Mouse (Mus musculus) inflammation-experienced regulatory T-cells, adult 6 months (primary cell): ENCODE measurements at regions not wholly inside any gene's neighbourhood (a gene's known extent, or its start where the extent isn't known, plus 50 kb on each side); places are given as distances from the start of the nearest gene placed in this dataset.

Source experiments
- ATAC-seq: one replicate; pipeline ENCODE4 v1.8.0; 2017

- ATAC-seq, result no peak
These were observed 299.5 kb downstream of the Icos start for GRCm38 (mm10) chr1:61277170-61277710.

- no peak for ATAC-seq
These were observed 310.5 kb downstream of the Icos start for GRCm38 (mm10) chr1:61288185-61288584.

GRCm38 (mm10) chr1:61288946-61289345 is 311.2 kb downstream of the Icos start:
- no peak for ATAC-seq

- ATAC-seq, result no peak
These were observed 311.8 kb downstream of the Icos start for GRCm38 (mm10) chr1:61289552-61289951.

- no peak for ATAC-seq
These were observed 315.4 kb downstream of the Icos start for GRCm38 (mm10) chr1:61293106-61293505.

- no peak for ATAC-seq
These were observed 317.5 kb downstream of the Icos start for GRCm38 (mm10) chr1:61295219-61295618.

- no peak for ATAC-seq
These were observed 319.1 kb downstream of the Icos start for GRCm38 (mm10) chr1:61296831-61297230.

GRCm38 (mm10) chr1:61297361-61297760 is 319.6 kb downstream of the Icos start:
- ATAC-seq, result no peak

GRCm38 (mm10) chr1:61298064-61298463 is 320.3 kb downstream of the Icos start:
- no peak for ATAC-seq

GRCm38 (mm10) chr1:61298779-61299178 is 321.1 kb downstream of the Icos start:
- no peak for ATAC-seq

- ATAC-seq, result no peak
These were observed 322.8 kb downstream of the Icos start for GRCm38 (mm10) chr1:61300491-61300890.

- no peak for ATAC-seq
These were observed 323.6 kb downstream of the Icos start for GRCm38 (mm10) chr1:61301041-61302030.

- no peak for ATAC-seq
These were observed 324.9 kb downstream of the Icos start for GRCm38 (mm10) chr1:61302570-61303071.

- ATAC-seq, result no peak
These were observed 328.6 kb downstream of the Icos start for GRCm38 (mm10) chr1:61306296-61306695.

- no peak for ATAC-seq
These were observed 329.1 kb upstream of the Pard3b start for GRCm38 (mm10) chr1:61309563-61309962.

- no peak for ATAC-seq
These were observed 328.4 kb upstream of the Pard3b start for GRCm38 (mm10) chr1:61310063-61310760.

- no peak for ATAC-seq
These were observed 327.9 kb upstream of the Pard3b start for GRCm38 (mm10) chr1:61310761-61311090.

GRCm38 (mm10) chr1:61313196-61313595 is 325.4 kb upstream of the Pard3b start:
- no peak for ATAC-seq

- ATAC-seq, result no peak
These were observed 322.4 kb upstream of the Pard3b start for GRCm38 (mm10) chr1:61316261-61316660.

- ATAC-seq, result no peak
These were observed 321.9 kb upstream of the Pard3b start for GRCm38 (mm10) chr1:61316736-61317135.

- no peak for ATAC-seq
These were observed 320.6 kb upstream of the Pard3b start for GRCm38 (mm10) chr1:61318042-61318441.

GRCm38 (mm10) chr1:61321513-61322145 is 317.0 kb upstream of the Pard3b start:
- no peak for ATAC-seq

- ATAC-seq, result no peak
These were observed 307.2 kb upstream of the Pard3b start for GRCm38 (mm10) chr1:61331456-61331855.
